Mouse (Mus musculus): ENCODE data around the gene Atp5h.

Gene Atp5h

GRCm38 (mm10) chr11:115437571-115438122 is 17.9 kb upstream of the Atp5h start:
- WGBS = 50% methylated on average over 5 of the region's 5 CpGs

DNA sequence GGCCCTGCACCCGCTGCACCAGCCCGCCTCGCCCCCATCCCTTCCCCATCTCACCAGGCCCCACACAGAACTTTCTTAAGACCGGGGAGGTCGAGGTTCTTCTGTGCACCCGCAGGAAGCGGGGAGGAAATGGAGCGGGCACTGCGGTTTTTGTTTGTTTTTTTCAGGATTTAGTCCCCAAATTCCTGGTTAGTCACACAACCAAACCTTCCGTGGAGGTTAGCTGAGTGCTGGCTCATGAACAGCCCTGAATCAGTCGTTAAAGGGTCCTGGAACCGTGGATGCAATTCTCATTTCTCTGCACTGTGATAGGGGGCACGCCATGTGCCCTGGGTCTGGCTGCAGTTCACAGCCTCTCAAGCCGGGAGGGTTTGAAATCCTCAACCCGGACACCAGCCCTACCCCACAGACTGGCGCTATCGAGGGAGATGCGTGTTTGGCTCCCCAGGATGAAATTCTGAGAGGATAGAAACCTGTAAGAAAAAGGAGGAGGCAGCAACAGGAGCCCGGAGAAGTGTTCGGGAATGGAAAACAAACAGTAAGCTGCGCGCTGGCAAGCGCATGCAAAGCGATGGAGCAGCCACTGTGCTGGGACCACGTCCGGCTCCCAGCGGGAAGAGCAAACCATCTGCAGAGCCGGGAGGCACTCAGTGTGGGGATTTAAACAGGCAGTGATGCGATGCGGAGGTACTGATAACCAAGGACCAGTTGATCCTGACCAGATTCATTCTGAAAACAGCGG is 16.0 kb upstream of the Atp5h start:
- WGBS = 12% methylated on average over 31 of the region's 31 CpGs

- 88% methylated on average over 6 of the region's 6 CpGs for WGBS
Observed at GRCm38 (mm10) chr11:115433342-115433741, 13.6 kb upstream of the Atp5h start.

GRCm38 (mm10) chr11:115432814-115433213 is 13.1 kb upstream of the Atp5h start:
- WGBS = 65% methylated on average over 4 of the region's 4 CpGs

DNA sequence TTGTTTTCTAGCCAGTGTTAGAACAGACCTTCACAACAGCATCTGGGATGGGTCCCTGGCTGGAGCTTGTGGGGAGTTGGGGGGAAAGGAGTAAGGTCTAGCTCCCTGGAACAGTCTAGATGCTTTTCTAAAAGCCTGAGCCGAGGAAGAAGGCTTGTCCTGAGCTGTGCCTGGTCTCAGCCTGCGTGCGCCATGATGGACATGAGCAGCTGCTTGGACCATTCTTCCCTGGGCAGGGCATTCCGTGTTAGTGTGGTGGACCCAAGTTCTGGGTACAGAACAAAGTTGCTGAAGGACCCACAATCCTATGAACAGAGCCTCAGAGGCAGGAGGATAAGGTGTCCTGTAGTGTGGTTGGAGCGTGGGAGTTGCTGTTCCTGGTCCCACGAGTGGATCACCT is 10.8 kb upstream of the Atp5h start:
- WGBS = 95% methylated on average over 6 of the region's 6 CpGs

DNA sequence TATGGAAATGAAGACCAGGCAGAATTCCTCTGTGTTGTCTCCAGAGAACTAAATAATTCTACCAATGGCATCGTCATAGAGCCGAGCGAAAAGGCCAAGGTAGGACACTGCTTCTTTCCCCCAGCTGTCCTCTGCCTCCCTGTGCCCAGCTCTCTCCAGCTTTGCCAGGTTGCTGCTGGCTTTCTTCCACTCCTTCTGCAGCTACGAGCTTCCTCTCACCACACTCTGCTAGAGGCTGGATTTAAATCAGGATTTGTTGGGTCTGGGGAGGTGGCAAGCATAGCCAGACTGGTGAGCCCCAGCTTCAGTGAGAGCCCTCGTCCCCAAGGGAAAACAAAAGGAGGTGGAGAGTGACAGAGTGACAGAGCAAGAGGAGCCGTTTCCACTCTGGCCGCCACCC is 9.5 kb upstream of the Atp5h start:
- 44% methylated on average over 7 of the region's 7 CpGs for WGBS

- WGBS = 15% methylated on average over 20 of the region's 20 CpGs
Observed at GRCm38 (mm10) chr11:115427482-115428331, 7.9 kb upstream of the Atp5h start.

DNA sequence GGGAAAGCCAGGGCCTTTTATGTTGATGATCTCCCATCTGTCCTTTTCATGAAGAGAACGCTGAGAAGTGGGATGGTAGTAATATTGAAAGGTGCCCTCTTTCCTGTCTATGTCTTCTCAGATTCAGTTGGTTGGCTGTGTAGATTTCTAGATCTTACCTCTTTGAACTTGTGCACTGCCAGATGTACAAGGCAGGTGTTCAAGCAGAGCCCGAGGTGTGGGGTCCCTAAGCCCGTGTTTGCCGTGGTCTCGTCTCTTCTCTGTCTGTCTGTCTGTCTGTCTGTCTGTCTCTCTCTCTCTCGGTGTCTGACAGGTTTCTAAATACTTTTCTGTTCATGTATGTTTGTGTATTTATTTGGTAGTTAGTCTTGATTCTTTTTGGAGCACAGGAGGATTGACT is 5.9 kb upstream of the Atp5h start:
- 85% methylated on average over 6 of the region's 6 CpGs for WGBS

DNA sequence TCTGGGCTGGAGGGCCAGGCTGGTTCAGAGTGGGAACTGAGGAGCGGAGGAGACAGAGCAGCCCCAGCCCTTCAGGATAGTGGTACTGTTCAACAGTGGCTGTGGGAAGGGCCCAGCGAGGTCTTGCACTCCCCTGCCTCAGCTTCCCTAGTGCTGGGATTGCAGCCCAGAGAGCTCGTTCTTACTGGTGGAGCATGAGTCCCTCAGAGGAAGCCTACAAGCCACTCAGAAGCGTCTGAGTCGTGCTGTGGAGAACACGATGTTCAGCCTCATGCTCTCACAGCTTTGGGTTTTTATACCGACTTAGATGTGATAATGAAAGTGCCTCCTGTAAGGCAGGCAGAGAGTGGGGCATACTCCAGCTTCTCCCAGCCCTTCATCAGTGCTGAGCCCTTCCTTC is 4.9 kb upstream of the Atp5h start:
- 71% methylated on average over 7 of the region's 7 CpGs for WGBS

DNA sequence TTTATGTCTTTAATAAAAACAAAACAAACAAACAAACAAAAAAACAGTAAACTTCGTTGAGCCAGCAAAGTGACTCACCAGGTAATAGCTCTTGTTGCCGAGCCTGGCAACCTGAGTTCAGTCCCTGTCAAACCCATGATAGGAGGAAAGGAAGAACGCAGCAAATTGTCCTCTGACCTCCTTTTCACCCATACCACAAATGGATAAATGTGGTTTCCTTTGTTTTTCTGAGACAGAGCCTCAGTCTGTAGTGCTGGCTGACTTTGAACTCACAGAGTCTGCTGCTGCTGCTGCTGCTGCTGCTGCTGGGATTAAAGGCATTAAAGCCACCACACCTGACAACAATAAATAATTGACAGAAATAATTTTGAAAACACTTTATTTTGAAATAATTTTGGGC is 3.3 kb upstream of the Atp5h start:
- WGBS = 85% methylated on average over 3 of the region's 3 CpGs

DNA sequence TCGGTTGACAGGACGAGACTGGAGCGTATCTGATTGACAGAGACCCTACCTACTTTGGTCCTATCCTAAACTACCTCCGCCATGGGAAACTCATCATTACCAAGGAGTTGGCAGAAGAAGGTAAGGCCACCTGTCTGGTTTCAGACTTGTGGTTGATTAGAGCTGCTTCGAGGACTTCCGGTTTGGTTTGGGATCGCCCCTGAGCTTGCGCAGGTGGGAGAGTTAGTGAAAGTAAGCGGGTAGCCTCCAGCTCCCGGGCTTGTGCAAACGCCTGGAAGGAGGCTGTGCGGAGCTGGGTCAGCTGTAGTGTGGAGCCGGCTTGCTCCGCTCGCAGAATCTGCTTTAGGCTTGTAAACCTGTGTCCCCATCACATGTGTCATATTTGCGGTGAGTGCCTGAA is 2.2 kb upstream of the Atp5h start:
- 88% methylated on average over 16 of the region's 16 CpGs for WGBS

GRCm38 (mm10) chr11:115421328-115421727 is 1.6 kb upstream of the Atp5h start:
- 32% methylated on average over 1 of the region's 1 CpGs for WGBS

- WGBS = 1% methylated on average over 45 of the region's 45 CpGs
Observed at GRCm38 (mm10) chr11:115420336-115421190, 801 bp upstream of the Atp5h start.

DNA sequence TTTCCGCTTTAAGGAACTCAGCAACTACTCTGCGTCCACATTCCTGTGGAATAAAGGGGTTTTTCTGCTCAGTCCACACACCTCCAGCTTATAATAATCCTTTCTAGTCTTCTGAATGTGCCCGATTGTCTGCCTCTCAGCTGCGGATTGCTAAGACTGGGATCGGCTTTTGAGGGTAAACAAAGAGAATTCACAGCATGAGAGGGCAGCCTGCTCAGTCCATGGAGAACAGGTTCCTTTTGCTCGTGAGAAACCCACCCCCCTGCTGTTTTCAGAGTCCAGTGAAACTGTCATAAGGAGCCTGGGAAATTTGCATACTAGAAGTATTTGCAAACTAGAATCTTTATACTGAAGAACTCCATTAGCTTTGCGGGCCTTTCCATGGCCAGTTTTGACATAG is 10.2 kb downstream of the Atp5h start:
- WGBS = 48% methylated on average over 7 of the region's 7 CpGs

- 74% methylated on average over 6 of the region's 6 CpGs for WGBS
Observed at GRCm38 (mm10) chr11:115408266-115408920, 11.4 kb downstream of the Atp5h start.

GRCm38 (mm10) chr11:115406858-115407401 is 12.8 kb downstream of the Atp5h start:
- WGBS = 74% methylated on average over 17 of the region's 17 CpGs

DNA sequence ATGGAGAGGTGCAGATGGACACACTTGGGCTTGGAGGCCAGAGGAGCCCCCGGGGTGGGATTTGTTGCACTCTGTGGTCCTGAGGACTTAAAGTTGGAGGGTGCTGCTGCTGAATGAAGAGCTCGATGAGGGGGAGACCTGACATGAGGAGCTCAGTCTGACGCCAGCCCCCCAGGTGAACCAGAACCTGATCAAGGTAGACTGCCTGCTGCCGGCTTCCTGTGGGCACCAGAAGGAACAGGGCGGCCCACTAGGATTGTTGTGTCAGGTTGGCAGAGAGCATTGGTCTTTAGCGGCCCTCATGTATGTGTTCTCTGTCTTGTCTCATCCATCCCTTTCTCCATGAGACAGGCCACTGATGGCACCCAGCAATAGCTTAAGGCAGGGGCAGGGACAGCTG is 14.0 kb downstream of the Atp5h start:
- 96% methylated on average over 6 of the region's 6 CpGs for WGBS

- WGBS = 4% methylated on average over 46 of the region's 50 CpGs
Observed at GRCm38 (mm10) chr11:115403338-115404124, 16.2 kb downstream of the Atp5h start, which contains the start of gene Mrpl58. Mrpl58 (plus strand) TSS chr11:115403752.

- 21% methylated on average over 11 of the region's 11 CpGs for WGBS
Observed at GRCm38 (mm10) chr11:115400630-115401391, 19.0 kb downstream of the Atp5h start.

All from cerebral cortex, adult 2 months (tissue).